Mouse (Mus musculus): ENCODE measurements around the gene Gm38100. TPM values are rescaled to one million over a fixed set of nuclear protein-coding genes. Genes with fewer than 3 reads are reported as not detected.

Gene Gm38100
- polyA plus RNA-seq, 2 experiments: not detected

- Histone ChIP-seq H3K4me1 (ENCODE audit: control insufficient read depth, insufficient read depth, low read length) (no peaks in the 10 kb centered on the region), H3K27ac (replicated peaks; ENCODE audit: low read depth, low read length) (no peak overlapping the region), H3K9me3 (ENCODE audit: control insufficient read depth, low read length) (no peaks in the 10 kb centered on the region), H3K4me3 (replicated peaks; ENCODE audit: low read length) (no peak overlapping the region), H3K4me2 (replicated peaks; ENCODE audit: low read depth, low read length, severe bottlenecking) (no peak overlapping the region), H3K27me3 (ENCODE audit: control insufficient read depth, insufficient read depth, low read length) (no peaks in the 10 kb centered on the region), H3K9ac (ENCODE audit: low read depth, low read length, severe bottlenecking) (no peak overlapping the region), H3K36me3 (ENCODE audit: control insufficient read depth, insufficient read depth, low read length) (no peaks in the 10 kb centered on the region)
- TF ChIP-seq POLR2A (IDR thresholded peaks at IDR 0.05; ENCODE audit: borderline replicate concordance, extremely low read depth, insufficient read depth, insufficient read length): no peak
- DNase-seq (ENCODE audit: low spot score) (peak; percentile 71), ATAC-seq (ENCODE audit: low FRiP score, low read depth) (no peak)
- WGBS: 48% methylated on average over 7 of the region's 7 CpGs
Observed at GRCm38 (mm10) chr1:175923848-175924787, 4.0 kb downstream of the Gm38100 start.

DNA sequence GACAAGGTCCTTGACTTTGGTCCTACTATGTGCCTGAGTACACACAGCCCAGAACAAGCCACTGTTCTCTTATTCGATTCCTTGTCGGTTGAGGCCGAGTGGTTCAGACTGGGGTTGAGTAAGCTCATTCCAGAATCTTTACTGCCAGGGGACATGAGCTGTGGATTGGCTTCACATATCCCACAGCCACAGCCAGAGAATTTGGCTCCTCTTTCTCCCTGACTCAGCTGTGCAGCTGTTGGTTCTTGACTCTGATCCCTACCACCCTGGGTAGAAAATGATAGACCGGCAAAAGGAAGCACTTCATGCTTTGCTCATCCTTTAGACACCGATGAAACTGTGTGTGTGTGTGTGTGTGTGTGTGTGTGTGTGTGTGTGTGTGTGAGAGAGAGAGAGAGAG is 11.3 kb downstream of the Gm38100 start:
- DNase-seq (ENCODE audit: low spot score) (no peak), ATAC-seq (ENCODE audit: low FRiP score, low read depth) (no peak)
- Histone ChIP-seq H3K4me2 (replicated peaks; ENCODE audit: low read depth, low read length, severe bottlenecking) (no peak overlapping the region), H3K9ac (ENCODE audit: low read depth, low read length, severe bottlenecking) (no peak overlapping the region), H3K9me3 (ENCODE audit: control insufficient read depth, low read length) (no peaks in the 10 kb centered on the region), H3K27me3 (ENCODE audit: control insufficient read depth, insufficient read depth, low read length) (no peaks in the 10 kb centered on the region), H3K27ac (replicated peaks; ENCODE audit: low read depth, low read length) (no peak overlapping the region), H3K4me1 (ENCODE audit: control insufficient read depth, insufficient read depth, low read length) (no peaks in the 10 kb centered on the region), H3K4me3 (replicated peaks; ENCODE audit: low read length) (no peak overlapping the region), H3K36me3 (ENCODE audit: control insufficient read depth, insufficient read depth, low read length) (no peaks in the 10 kb centered on the region)
- WGBS: 84% methylated on average over 5 of the region's 5 CpGs
- TF ChIP-seq POLR2A (IDR thresholded peaks at IDR 0.05; ENCODE audit: borderline replicate concordance, extremely low read depth, insufficient read depth, insufficient read length): no peak

DNA sequence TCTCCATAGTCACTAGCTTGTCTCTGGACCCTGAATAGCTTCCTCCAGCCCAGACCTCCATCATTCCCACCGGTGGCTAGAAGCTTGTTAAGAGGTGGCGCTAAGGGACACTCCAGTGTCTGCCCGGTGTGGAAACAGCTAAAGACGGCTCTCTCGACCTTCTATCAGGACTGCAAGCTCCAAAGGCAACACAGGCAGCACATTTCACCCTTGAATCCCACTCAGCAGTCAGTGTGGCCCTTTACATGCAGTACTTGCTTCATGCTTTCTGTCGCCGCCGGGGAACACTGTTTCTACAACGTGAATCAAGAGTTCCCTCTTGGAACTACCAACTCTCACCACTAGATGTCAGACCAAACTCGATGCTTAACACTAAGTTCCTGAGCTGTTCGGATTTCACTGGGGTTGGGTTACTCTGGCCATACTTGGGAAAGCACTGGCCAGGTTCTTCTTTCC is 16.2 kb downstream of the Gm38100 start:
- H3K4me3 ChIP-seq (replicated peaks; ENCODE audit: low read length): no peak overlapping the region
- peak; percentile 87 for ATAC-seq (ENCODE audit: low FRiP score, low read depth)
- no peak overlapping the region for H3K27ac ChIP-seq (replicated peaks; ENCODE audit: low read depth, low read length)
- H3K36me3 ChIP-seq (ENCODE audit: control insufficient read depth, insufficient read depth, low read length): no peaks in the 10 kb centered on the region
- no peaks in the 10 kb centered on the region for H3K4me1 ChIP-seq (ENCODE audit: control insufficient read depth, insufficient read depth, low read length)
- no peaks in the 10 kb centered on the region for H3K9me3 ChIP-seq (ENCODE audit: control insufficient read depth, low read length)
- H3K9ac ChIP-seq (ENCODE audit: low read depth, low read length, severe bottlenecking): peak overlapping the region; percentile 32; the same call in 1 of the 2 replicates
- no peak for TF ChIP-seq POLR2A (IDR thresholded peaks at IDR 0.05; ENCODE audit: borderline replicate concordance, extremely low read depth, insufficient read depth, insufficient read length)
- H3K4me2 ChIP-seq (replicated peaks; ENCODE audit: low read depth, low read length, severe bottlenecking): peak overlapping the region; percentile 34; the same call in 1 of the 2 replicates
- DNase-seq (ENCODE audit: low spot score): peak; percentile 94
- 10% methylated on average over 11 of the region's 11 CpGs for WGBS
- no peaks in the 10 kb centered on the region for H3K27me3 ChIP-seq (ENCODE audit: control insufficient read depth, insufficient read depth, low read length)

DNA sequence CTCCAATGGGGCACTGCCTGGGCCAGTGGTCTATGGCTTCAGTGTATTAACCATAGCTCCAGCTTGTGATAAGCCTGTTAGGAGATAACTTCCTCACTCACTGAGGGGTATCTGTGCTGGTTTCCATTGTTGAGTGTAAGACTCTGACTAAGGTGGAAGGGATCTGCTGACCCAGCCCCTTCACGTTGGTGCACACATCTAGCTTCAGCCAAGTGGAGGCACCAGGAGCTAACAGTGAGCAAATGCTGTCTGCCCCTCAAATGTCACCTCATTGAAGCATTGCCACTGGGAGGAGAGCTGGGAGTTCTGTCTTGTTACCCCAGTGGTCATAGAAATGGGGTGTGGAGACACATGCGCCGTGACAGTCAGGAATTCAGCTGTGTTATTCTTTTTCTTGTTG is 18.6 kb downstream of the Gm38100 start:
- H3K4me2 ChIP-seq (replicated peaks; ENCODE audit: low read depth, low read length, severe bottlenecking): no peak overlapping the region
- no peak for TF ChIP-seq POLR2A (IDR thresholded peaks at IDR 0.05; ENCODE audit: borderline replicate concordance, extremely low read depth, insufficient read depth, insufficient read length)
- WGBS: 85% methylated on average over 3 of the region's 3 CpGs
- no peaks in the 10 kb centered on the region for H3K36me3 ChIP-seq (ENCODE audit: control insufficient read depth, insufficient read depth, low read length)
- DNase-seq (ENCODE audit: low spot score) (no peak), ATAC-seq (ENCODE audit: low FRiP score, low read depth) (no peak)
- H3K4me1 ChIP-seq (ENCODE audit: control insufficient read depth, insufficient read depth, low read length): no peaks in the 10 kb centered on the region
- no peaks in the 10 kb centered on the region for H3K9me3 ChIP-seq (ENCODE audit: control insufficient read depth, low read length)
- no peaks in the 10 kb centered on the region for H3K27me3 ChIP-seq (ENCODE audit: control insufficient read depth, insufficient read depth, low read length)
- no peak overlapping the region for H3K9ac ChIP-seq (ENCODE audit: low read depth, low read length, severe bottlenecking)
- H3K27ac ChIP-seq (replicated peaks; ENCODE audit: low read depth, low read length): no peak overlapping the region
- no peak overlapping the region for H3K4me3 ChIP-seq (replicated peaks; ENCODE audit: low read length)

- no peaks in the 10 kb centered on the region for H3K4me1 ChIP-seq (ENCODE audit: control insufficient read depth, insufficient read depth, low read length)
- WGBS: 91% methylated on average over 7 of the region's 7 CpGs
- TF ChIP-seq POLR2A (IDR thresholded peaks at IDR 0.05; ENCODE audit: borderline replicate concordance, extremely low read depth, insufficient read depth, insufficient read length): no peak
- DNase-seq (ENCODE audit: low spot score) (no peak), ATAC-seq (ENCODE audit: low FRiP score, low read depth) (no peak)
- H3K36me3 ChIP-seq (ENCODE audit: control insufficient read depth, insufficient read depth, low read length): no peaks in the 10 kb centered on the region
- H3K9me3 ChIP-seq (ENCODE audit: control insufficient read depth, low read length): no peaks in the 10 kb centered on the region
- H3K4me2 ChIP-seq (replicated peaks; ENCODE audit: low read depth, low read length, severe bottlenecking): no peak overlapping the region
- no peak overlapping the region for H3K4me3 ChIP-seq (replicated peaks; ENCODE audit: low read length)
- no peak overlapping the region for H3K27ac ChIP-seq (replicated peaks; ENCODE audit: low read depth, low read length)
- H3K27me3 ChIP-seq (ENCODE audit: control insufficient read depth, insufficient read depth, low read length): no peaks in the 10 kb centered on the region
- H3K9ac ChIP-seq (ENCODE audit: low read depth, low read length, severe bottlenecking): no peak overlapping the region
Observed at GRCm38 (mm10) chr1:175943168-175943567, 23.0 kb downstream of the Gm38100 start.
